Mouse (Mus musculus): ENCODE results near the gene Ilf2. TPM values are rescaled to one million over a fixed set of nuclear protein-coding genes. Genes with fewer than 3 reads are reported as not detected.

The Ilf2 gene
- polyA plus RNA-seq, 1 experiment from 2014 or later = 183 TPM

DNA sequence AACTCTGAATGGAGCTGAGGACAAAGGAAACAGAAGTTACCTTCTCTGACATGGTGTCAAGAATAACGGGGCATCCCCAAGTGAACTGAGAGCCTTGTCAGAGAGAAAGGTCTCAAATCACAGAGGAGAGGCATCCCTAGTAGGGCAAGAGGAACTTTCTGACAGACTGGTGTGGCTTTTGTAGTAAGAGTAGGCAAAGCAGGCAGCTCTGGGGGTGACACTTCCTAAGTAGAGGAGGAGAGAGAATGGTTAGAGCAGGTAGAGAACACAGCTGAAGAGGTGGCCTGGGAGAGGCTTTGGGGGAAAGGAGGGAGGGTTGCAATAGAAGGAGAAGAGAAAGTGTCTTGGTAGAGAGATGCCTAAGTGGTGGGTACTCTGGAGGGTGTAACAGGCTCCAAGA lies 59.5 kb downstream of the Ilf2 start:
- ATAC-seq (ENCODE audit: insufficient number of reproducible peaks, low FRiP score, low TSS enrichment, low read depth) = no peak
- Histone ChIP-seq H3K9ac (no peak overlapping the region), H3K27me3 (no peaks in the 10 kb centered on the region), H3K4me2 (replicated peaks) (no peak overlapping the region), H3K4me3 (replicated peaks) (no peak overlapping the region), H3K4me1 (peaks cover 12% of the 10 kb centered on the region), H3K9me3 (replicated peaks) (no peaks in the 10 kb centered on the region), H3K36me3 (no peaks in the 10 kb centered on the region), H3K27ac (replicated peaks) (no peak overlapping the region)
- WGBS = 67% methylated on average over 1 of the region's 1 CpGs

DNA sequence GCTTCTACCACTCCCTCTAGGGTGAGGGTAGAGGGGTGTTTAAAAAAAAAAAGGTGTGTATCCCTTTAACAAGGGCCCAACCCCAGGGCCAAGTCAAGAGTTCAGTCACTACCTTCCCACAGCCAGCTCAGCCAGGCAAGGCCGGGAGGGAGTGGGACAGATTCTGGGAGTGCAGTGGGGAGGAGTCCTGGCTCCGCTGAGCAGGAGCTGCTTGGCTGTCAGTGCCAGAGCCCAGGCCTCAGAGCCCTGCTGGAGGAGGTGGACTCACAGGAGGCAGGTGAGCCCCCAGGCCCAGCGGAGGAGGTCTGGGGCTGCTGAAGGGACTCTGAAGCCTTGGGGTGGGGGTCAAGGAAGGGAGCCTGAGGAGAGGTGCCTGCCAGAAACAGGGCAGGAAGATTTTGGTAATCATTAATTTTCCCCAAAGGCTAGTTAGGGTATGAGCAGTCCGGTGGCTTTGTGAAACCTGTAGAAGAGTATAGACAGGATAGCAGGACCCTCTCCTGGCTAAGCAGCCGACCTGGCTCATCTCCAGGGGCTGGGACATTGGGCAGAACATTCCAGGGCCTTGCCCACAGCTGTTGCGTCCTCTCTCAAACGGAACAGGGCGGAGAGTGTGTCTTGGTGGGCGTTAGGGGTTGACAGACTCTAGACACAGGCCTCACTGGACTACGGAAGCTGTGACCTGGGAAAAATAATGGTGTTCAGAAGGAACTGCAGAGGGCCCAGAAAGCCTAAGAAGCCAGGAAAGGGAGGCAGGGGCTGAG lies 61.4 kb downstream of the Ilf2 start, which contains the start of gene S100a16:
Gene S100a16 (plus strand): TSS at position 114 of the 764 bp plus-strand sequence.
- peak within 1 kb of the TSS; percentile 37 for H3K4me3 ChIP-seq (replicated peaks)
- peaks cover 27% of the 10 kb centered on the region for H3K4me1 ChIP-seq
- peak; percentile 72; the same call in 1 of the 2 replicates for ATAC-seq (ENCODE audit: insufficient number of reproducible peaks, low FRiP score, low TSS enrichment, low read depth)
- H3K27ac ChIP-seq (replicated peaks) = peak within 1 kb of the TSS; percentile 87
- H3K4me2 ChIP-seq (replicated peaks) = peak within 1 kb of the TSS; percentile 41
- peak within 1 kb of the TSS; percentile 1; the same call in 1 of the 2 replicates for H3K9ac ChIP-seq
- 38% methylated on average over 10 of the region's 10 CpGs for WGBS
- no peaks in the 10 kb centered on the region for H3K36me3 ChIP-seq
- H3K9me3 ChIP-seq (replicated peaks) = no peaks in the 10 kb centered on the region
- H3K27me3 ChIP-seq = no peaks in the 10 kb centered on the region

DNA sequence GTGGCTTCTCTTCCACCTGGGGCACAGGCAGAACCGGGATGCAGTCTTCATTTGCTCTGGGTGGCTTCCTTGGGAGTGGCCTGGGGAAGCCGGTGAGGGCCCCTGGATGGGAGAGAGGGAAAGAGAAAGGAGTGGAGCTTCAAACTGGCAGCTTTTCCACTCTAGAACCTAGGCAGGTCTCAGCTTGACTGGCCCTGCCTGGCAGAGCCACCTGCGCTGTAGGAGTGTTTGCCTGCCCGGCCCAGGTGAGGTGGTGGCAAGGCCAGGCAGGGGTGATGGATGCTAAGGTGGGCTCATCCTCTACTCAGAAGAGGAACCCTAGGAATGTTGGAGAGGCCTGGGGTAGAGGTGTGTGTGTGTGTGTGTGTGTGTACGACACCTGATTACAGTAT lies 62.0 kb downstream of the Ilf2 start:
- ATAC-seq (ENCODE audit: insufficient number of reproducible peaks, low FRiP score, low TSS enrichment, low read depth) = no peak
- Histone ChIP-seq H3K27me3 (no peaks in the 10 kb centered on the region), H3K36me3 (no peaks in the 10 kb centered on the region), H3K4me2 (replicated peaks) (peak overlapping the region; percentile 41), H3K4me1 (peaks cover 31% of the 10 kb centered on the region), H3K9me3 (replicated peaks) (no peaks in the 10 kb centered on the region), H3K27ac (replicated peaks) (peak overlapping the region; percentile 87), H3K9ac (no peak overlapping the region), H3K4me3 (replicated peaks) (peak overlapping the region; percentile 37)
- WGBS = 45% methylated on average over 5 of the region's 5 CpGs

Other genes starting within 250 kb of the Ilf2 start
- gene Jtb, start 244.5 kb upstream of the Ilf2 start, polyA plus RNA-seq (2015; fragmentation: Nextera tagmentation; extraction: Ambion mirVana) = 111 and 121 TPM in 2 replicates
- gene Creb3l4, start 232.6 kb upstream of the Ilf2 start, polyA plus RNA-seq (2015; fragmentation: Nextera tagmentation; extraction: Ambion mirVana) = 6.1 and 7.3 TPM in 2 replicates
- 107 and 115 TPM in 2 replicates for gene Slc39a1, start 228.0 kb upstream of the Ilf2 start, polyA plus RNA-seq (2015; fragmentation: Nextera tagmentation; extraction: Ambion mirVana)
- gene Crtc2, start 222.0 kb upstream of the Ilf2 start, polyA plus RNA-seq (2015; fragmentation: Nextera tagmentation; extraction: Ambion mirVana) = 24.7 and 27.8 TPM in 2 replicates
- gene Dennd4b, start 210.9 kb upstream of the Ilf2 start, polyA plus RNA-seq (2015; fragmentation: Nextera tagmentation; extraction: Ambion mirVana) = 4.0 and 4.5 TPM in 2 replicates
- 15.2 and 16.8 TPM in 2 replicates for gene Gatad2b, start 182.9 kb upstream of the Ilf2 start, polyA plus RNA-seq (2015; fragmentation: Nextera tagmentation; extraction: Ambion mirVana)
- 32.1 and 34.6 TPM in 2 replicates for gene Slc27a3, start 86.2 kb upstream of the Ilf2 start, polyA plus RNA-seq (2015; fragmentation: Nextera tagmentation; extraction: Ambion mirVana)
- 27.6 and 28.5 TPM in 2 replicates for gene Ints3, start 42.5 kb upstream of the Ilf2 start, polyA plus RNA-seq (2015; fragmentation: Nextera tagmentation; extraction: Ambion mirVana)
- 5.9 and 6.2 TPM in 2 replicates for gene Npr1, start 10.3 kb upstream of the Ilf2 start, polyA plus RNA-seq (2015; fragmentation: Nextera tagmentation; extraction: Ambion mirVana)
- 95.4 and 104 TPM in 2 replicates for gene Snapin, start 14.9 kb downstream of the Ilf2 start, polyA plus RNA-seq (2015; fragmentation: Nextera tagmentation; extraction: Ambion mirVana)
- gene Chtop, start 33.4 kb downstream of the Ilf2 start, polyA plus RNA-seq (2015; fragmentation: Nextera tagmentation; extraction: Ambion mirVana) = 155 and 159 TPM in 2 replicates
- gene S100a1, start 38.3 kb downstream of the Ilf2 start, polyA plus RNA-seq (2015; fragmentation: Nextera tagmentation; extraction: Ambion mirVana) = 52.3 and 63.7 TPM in 2 replicates
- 45.9 and 51.8 TPM in 2 replicates for gene S100a13, start 38.3 kb downstream of the Ilf2 start, polyA plus RNA-seq (2015; fragmentation: Nextera tagmentation; extraction: Ambion mirVana)
- 134 and 141 TPM in 2 replicates for gene S100a14, start 50.7 kb downstream of the Ilf2 start, polyA plus RNA-seq (2015; fragmentation: Nextera tagmentation; extraction: Ambion mirVana)
- 321 and 322 TPM in 2 replicates for gene S100a16, start 61.1 kb downstream of the Ilf2 start, polyA plus RNA-seq (2015; fragmentation: Nextera tagmentation; extraction: Ambion mirVana)
- 35.0 and 74.2 TPM in 2 replicates for gene S100a3, start 84.5 kb downstream of the Ilf2 start, polyA plus RNA-seq (2015; fragmentation: Nextera tagmentation; extraction: Ambion mirVana)
- gene S100a2, start 114.1 kb downstream of the Ilf2 start, polyA plus RNA-seq (2015; fragmentation: Nextera tagmentation; extraction: Ambion mirVana) = not detected in 2 replicates
- not detected in 2 replicates for gene Gm42674, start 125.8 kb downstream of the Ilf2 start, polyA plus RNA-seq (2015; fragmentation: Nextera tagmentation; extraction: Ambion mirVana)
- gene S100a4, start 127.6 kb downstream of the Ilf2 start, polyA plus RNA-seq (2015; fragmentation: Nextera tagmentation; extraction: Ambion mirVana) = 24.9 and 31.5 TPM in 2 replicates
- 2.8 and 3.1 TPM in 2 replicates for gene S100a5, start 132.4 kb downstream of the Ilf2 start, polyA plus RNA-seq (2015; fragmentation: Nextera tagmentation; extraction: Ambion mirVana)
- 449 and 474 TPM in 2 replicates for gene S100a6, start 136.8 kb downstream of the Ilf2 start, polyA plus RNA-seq (2015; fragmentation: Nextera tagmentation; extraction: Ambion mirVana)
- 6.0 and 8.7 TPM in 2 replicates for gene S100a7a, start 177.9 kb downstream of the Ilf2 start, polyA plus RNA-seq (2015; fragmentation: Nextera tagmentation; extraction: Ambion mirVana)
- gene S100a8, start 192.9 kb downstream of the Ilf2 start, polyA plus RNA-seq (2015; fragmentation: Nextera tagmentation; extraction: Ambion mirVana) = 35.0 and 35.3 TPM in 2 replicates
- gene S100a9, start 219.6 kb downstream of the Ilf2 start, polyA plus RNA-seq (2015; fragmentation: Nextera tagmentation; extraction: Ambion mirVana) = 22.1 TPM in 2 replicates